ENCODE assay signal across 30 mouse cellular contexts in the genomic region with DNA sequence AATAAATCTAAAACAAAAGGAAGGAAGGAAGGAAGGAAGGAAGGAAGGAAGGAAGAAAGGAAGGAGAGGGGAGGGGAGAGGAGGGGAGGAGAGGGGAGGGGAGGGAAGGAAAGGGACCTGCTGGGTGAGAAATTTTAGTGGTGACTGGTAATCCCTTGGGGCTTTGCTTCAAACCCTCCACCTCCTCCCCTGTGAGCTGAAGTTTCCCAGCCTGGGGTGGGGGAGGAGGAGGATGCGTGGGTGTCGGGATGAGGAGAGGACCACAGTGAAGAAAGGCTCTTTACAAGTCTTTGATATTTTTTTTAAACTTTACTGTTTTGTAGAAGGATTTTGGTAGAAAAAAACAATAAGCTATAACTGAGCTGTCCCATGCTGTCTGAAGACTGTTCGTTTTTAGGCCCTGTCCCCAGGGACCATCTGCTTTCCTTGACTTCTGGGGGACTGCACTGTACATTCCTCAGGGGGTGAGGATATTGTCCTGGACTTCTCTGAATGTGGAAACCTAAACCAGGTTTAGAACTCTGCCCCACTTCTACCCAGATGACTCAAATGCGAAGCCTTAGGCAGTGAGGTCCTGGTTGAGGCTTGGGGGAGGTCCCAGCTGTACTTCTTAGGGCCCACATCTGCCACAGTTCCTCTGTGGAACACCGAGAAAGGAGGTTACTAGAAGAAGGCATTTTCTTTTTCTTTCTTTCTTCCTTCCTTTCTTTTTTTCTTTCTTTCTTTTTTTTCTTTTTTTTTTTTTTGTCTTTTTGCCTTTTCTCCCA. TPM values are rescaled to one million over a fixed set of nuclear protein-coding genes. Genes with fewer than 3 reads are reported as not detected.
DNase-seq lines count a peak whose midpoint lies in the region; ATAC-seq and TF ChIP-seq lines count a peak whose summit lies in the region.
"Had no signal": no experiment of that assay in that cellular context is flagged by ENCODE, and none has a peak within 500 bp of the region (broad histone marks: within the 10 kb centered on the region; RNA-seq: fewer than 3 reads in every experiment).

No protein-coding gene starts in this region.

- H3K27ac ChIP-seq in embryonic facial prominence, embryonic 13.5 days, result no peak overlapping the region
- no peak overlapping the region; the same call in 1 of the 2 replicates for H3K27ac ChIP-seq in embryonic facial prominence, embryonic 10.5 days (replicated peaks)
- peak overlapping the region; percentile 14; the same call in 1 of the 2 replicates for H3K27ac ChIP-seq in liver, embryonic 15.5 days (replicated peaks)
- H3K27ac ChIP-seq: forebrain, embryonic 13.5 days; heart, embryonic 15.5 days; hindbrain, embryonic 14.5 days; intestine, embryonic 15.5 days; limb, embryonic 13.5 days; neural tube, embryonic 13.5 days had no signal

- ATAC-seq in embryonic facial prominence, embryonic 13.5 days (ENCODE audit: insufficient number of reproducible peaks, insufficient read depth, low FRiP score, low TSS enrichment, low read depth), result no peak
- ATAC-seq in liver, embryonic 15.5 days (ENCODE audit: insufficient read depth), result no peak
- no peak for ATAC-seq in G1E (ENCODE audit: extremely low read depth, insufficient number of reproducible peaks, low FRiP score, poor library complexity, severe bottlenecking)
- ATAC-seq: forebrain, embryonic 13.5 days; intestine, embryonic 15.5 days; Patski had no signal

- no peak overlapping the region for H3K4me3 ChIP-seq in embryonic facial prominence, embryonic 13.5 days
- no peak overlapping the region for H3K4me3 ChIP-seq in embryonic facial prominence, embryonic 10.5 days
- no peak overlapping the region for H3K4me3 ChIP-seq in liver, embryonic 15.5 days (replicated peaks)
- H3K4me3 ChIP-seq in G1E (ENCODE audit: low read depth, low read length), result no peak overlapping the region; the same call in 1 of the 2 replicates
- H3K4me3 ChIP-seq: forebrain, embryonic 13.5 days; heart, embryonic 15.5 days; intestine, embryonic 15.5 days; limb, embryonic 13.5 days; neural tube, embryonic 13.5 days had no signal

- H3K27me3 ChIP-seq in embryonic facial prominence, embryonic 13.5 days, result no peaks in the 10 kb centered on the region
- H3K27me3 ChIP-seq in embryonic facial prominence, embryonic 10.5 days (replicated peaks; ENCODE audit: low read depth, poor library complexity, severe bottlenecking), result no peaks in the 10 kb centered on the region
- no peaks in the 10 kb centered on the region for H3K27me3 ChIP-seq in liver, embryonic 15.5 days
- no peaks in the 10 kb centered on the region for H3K27me3 ChIP-seq in G1E (ENCODE audit: insufficient read depth, low read length)
- H3K27me3 ChIP-seq: forebrain, embryonic 13.5 days; heart, embryonic 15.5 days; intestine, embryonic 15.5 days; limb, embryonic 13.5 days; neural tube, embryonic 13.5 days; Patski had no signal

- H3K9me3 ChIP-seq in embryonic facial prominence, embryonic 13.5 days, result no peaks in the 10 kb centered on the region
- H3K9me3 ChIP-seq in embryonic facial prominence, embryonic 10.5 days, result no peaks in the 10 kb centered on the region
- H3K9me3 ChIP-seq in liver, embryonic 15.5 days (replicated peaks), result no peaks in the 10 kb centered on the region
- no peaks in the 10 kb centered on the region for H3K9me3 ChIP-seq in G1E (replicated peaks)
- H3K9me3 ChIP-seq: forebrain, embryonic 13.5 days; heart, embryonic 15.5 days; intestine, embryonic 15.5 days; limb, embryonic 13.5 days; neural tube, embryonic 13.5 days had no signal

- H3K4me2 ChIP-seq in embryonic facial prominence, embryonic 13.5 days, result no peak overlapping the region
- no peak overlapping the region for H3K4me2 ChIP-seq in liver, embryonic 15.5 days
- H3K4me2 ChIP-seq: heart, embryonic 15.5 days; intestine, embryonic 15.5 days had no signal

- TF ChIP-seq CTCF in G1E (IDR thresholded peaks at IDR 0.05; ENCODE audit: low read depth, low read length), result no peak

- DNase-seq in embryonic facial prominence, embryonic 10.5 days (ENCODE audit: low spot score), result no peak
- DNase-seq in liver (no peak), G1E (ENCODE audit: low spot score) (peak; percentile 43)
- DNase-seq in cerebellum, postnatal 14 days, result no peak
- no peak for DNase-seq in B cell, adult 2 months
- DNase-seq: cerebellum, adult 2 months; heart, postnatal 36 days; kidney, adult 9 months; layer of hippocampus, adult 9-11 months; lung, postnatal 4 days; midbrain, embryonic 14.5 days; right cerebral cortex, postnatal 25 days; spleen, adult 18-20 months; thymus, postnatal 36 days had no signal

- peaks cover 10% of the 10 kb centered on the region for H3K36me3 ChIP-seq in embryonic facial prominence, embryonic 13.5 days
- peaks cover 12% of the 10 kb centered on the region for H3K36me3 ChIP-seq in embryonic facial prominence, embryonic 10.5 days (replicated peaks)
- H3K36me3 ChIP-seq in liver, embryonic 15.5 days (replicated peaks), result 0 out of 2 replicates have a peak, but pooled peaks cover 9% of the 10 kb centered on the region
- H3K36me3 ChIP-seq in G1E (replicated peaks), result peaks cover 18% of the 10 kb centered on the region
- H3K36me3 ChIP-seq: intestine, embryonic 15.5 days had no signal

- H3K4me1 ChIP-seq in embryonic facial prominence, embryonic 13.5 days, result peaks cover 26% of the 10 kb centered on the region
- peaks cover 47% of the 10 kb centered on the region for H3K4me1 ChIP-seq in embryonic facial prominence, embryonic 10.5 days
- H3K4me1 ChIP-seq in liver, embryonic 15.5 days (replicated peaks), result peaks cover 45% of the 10 kb centered on the region
- peaks cover 68% of the 10 kb centered on the region for H3K4me1 ChIP-seq in G1E (ENCODE audit: insufficient read depth, low read depth, low read length)

- H3K9ac ChIP-seq in embryonic facial prominence, embryonic 13.5 days, result 0 out of 2 replicates have a peak overlapping the region, but pooled peaks have one; percentile 36
- H3K9ac ChIP-seq in liver, embryonic 15.5 days, result no peak overlapping the region
- H3K9ac ChIP-seq: forebrain, embryonic 13.5 days; heart, embryonic 15.5 days; hindbrain, embryonic 14.5 days; intestine, embryonic 15.5 days; limb, embryonic 13.5 days; neural tube, embryonic 13.5 days had no signal

- whole genome bisulfite sequencing in embryonic facial prominence, embryonic 13.5 days, result 54% methylated on average over 5 of the region's 5 CpGs
- WGBS in embryonic facial prominence, embryonic 10.5 days, result 71% methylated on average over 5 of the region's 5 CpGs
- WGBS in liver, embryonic 15.5 days (ENCODE audit: insufficient replicate concordance), result 69% methylated on average over 5 of the region's 5 CpGs

RNA-seq across cellular contexts. Expression of gene Fance, which starts 1.8 kb away (rescaled TPM):
- polyA plus RNA-seq in embryonic facial prominence, embryonic 13.5 days (2015; fragmentation: Nextera tagmentation; extraction: Ambion mirVana), result 34.5 and 39.5 TPM in 2 replicates
- 28.4 and 30.9 TPM in 2 replicates for polyA plus RNA-seq in embryonic facial prominence, embryonic 10.5 days (2016; fragmentation: Nextera tagmentation; extraction: Ambion mirVana)
- polyA plus RNA-seq in liver, embryonic 15.5 days (2015; fragmentation: Nextera tagmentation; extraction: Ambion mirVana), result 9.4 and 11.0 TPM in 2 replicates
- total RNA-seq in G1E (2014; fragmentation: Nextera tagmentation) (33.9 and 34.5 TPM in 2 replicates), G1E (2017) (50.1 and 50.7 TPM in 2 replicates)
- polyA plus RNA-seq in G1E (2012), result 79.0 and 80.0 TPM in 2 replicates

RNA-seq across cellular contexts. Expression of gene Rpl10a, which starts 16.7 kb away (rescaled TPM):
- 653 and 701 TPM in 2 replicates for polyA plus RNA-seq in embryonic facial prominence, embryonic 13.5 days (2015; fragmentation: Nextera tagmentation; extraction: Ambion mirVana)
- 539 and 546 TPM in 2 replicates for polyA plus RNA-seq in embryonic facial prominence, embryonic 10.5 days (2016; fragmentation: Nextera tagmentation; extraction: Ambion mirVana)
- 280 and 313 TPM in 2 replicates for polyA plus RNA-seq in liver, embryonic 15.5 days (2015; fragmentation: Nextera tagmentation; extraction: Ambion mirVana)
- 2,842 and 3,361 TPM in 2 replicates for total RNA-seq in G1E (2014; fragmentation: Nextera tagmentation)
- total RNA-seq in G1E (2017), result 987 and 1,219 TPM in 2 replicates
- 7,805 and 8,433 TPM in 2 replicates for polyA plus RNA-seq in G1E (2012)

RNA-seq across cellular contexts. Expression of gene Tead3, which starts 39.1 kb away (rescaled TPM):
- polyA plus RNA-seq in embryonic facial prominence, embryonic 13.5 days (2015; fragmentation: Nextera tagmentation; extraction: Ambion mirVana), result 14.9 and 18.9 TPM in 2 replicates
- 8.4 and 9.2 TPM in 2 replicates for polyA plus RNA-seq in embryonic facial prominence, embryonic 10.5 days (2016; fragmentation: Nextera tagmentation; extraction: Ambion mirVana)
- polyA plus RNA-seq in liver, embryonic 15.5 days (2015; fragmentation: Nextera tagmentation; extraction: Ambion mirVana), result 0.60 and 0.69 TPM in 2 replicates
- total RNA-seq in G1E (2014; fragmentation: Nextera tagmentation) (0.90 TPM in 1 of 2 replicates, not detected in the other), G1E (2017) (0.06 and 0.22 TPM in 2 replicates)
- polyA plus RNA-seq in G1E (2012), result 0.41 and 0.47 TPM in 2 replicates

RNA-seq across cellular contexts. Expression of gene Tulp1, which starts 53.5 kb away (rescaled TPM):
- 7.3 and 10.5 TPM in 2 replicates for polyA plus RNA-seq in embryonic facial prominence, embryonic 13.5 days (2015; fragmentation: Nextera tagmentation; extraction: Ambion mirVana)
- 3.4 and 4.9 TPM in 2 replicates for polyA plus RNA-seq in embryonic facial prominence, embryonic 10.5 days (2016; fragmentation: Nextera tagmentation; extraction: Ambion mirVana)
- polyA plus RNA-seq in liver, embryonic 15.5 days (2015; fragmentation: Nextera tagmentation; extraction: Ambion mirVana), result 0.10 and 0.14 TPM in 2 replicates
- total RNA-seq in G1E (2014; fragmentation: Nextera tagmentation), result not detected in 2 replicates
- 0.16 TPM in 1 of 2 replicates, not detected in the other for total RNA-seq in G1E (2017)
- 0.10 TPM in 1 of 2 replicates, not detected in the other for polyA plus RNA-seq in G1E (2012)
- total RNA-seq: adrenal gland, adult 18-20 months; gastrocnemius, adult 18-20 months; heart, adult 8-10 months; heart, postnatal 36 days; left cerebral cortex, adult 18-20 months; left cerebral cortex, postnatal 25 days; megakaryocyte-erythroid progenitor cell, adult 5-6 weeks had no signal
- polyA plus RNA-seq: cerebellum, adult 2 months; liver, embryonic 16.5 days; Patski had no signal

Comparison
In these comparisons a context has a peak if more than half of its experiments do, and no peak if none do; other contexts are left out.
1. RNA of gene Rpl10a, which starts 16.7 kb away (polyA plus RNA-seq): 7,805 to 8,433 TPM in G1E; 653 to 701 TPM in embryonic facial prominence, embryonic 13.5 days, 539 to 546 TPM in embryonic facial prominence, embryonic 10.5 days and 280 to 313 TPM in liver, embryonic 15.5 days; every median in the first group is over 10 times any median in the second.